Comparison of ENCODE assay signal across 8 mouse cellular contexts in the genomic region with DNA sequence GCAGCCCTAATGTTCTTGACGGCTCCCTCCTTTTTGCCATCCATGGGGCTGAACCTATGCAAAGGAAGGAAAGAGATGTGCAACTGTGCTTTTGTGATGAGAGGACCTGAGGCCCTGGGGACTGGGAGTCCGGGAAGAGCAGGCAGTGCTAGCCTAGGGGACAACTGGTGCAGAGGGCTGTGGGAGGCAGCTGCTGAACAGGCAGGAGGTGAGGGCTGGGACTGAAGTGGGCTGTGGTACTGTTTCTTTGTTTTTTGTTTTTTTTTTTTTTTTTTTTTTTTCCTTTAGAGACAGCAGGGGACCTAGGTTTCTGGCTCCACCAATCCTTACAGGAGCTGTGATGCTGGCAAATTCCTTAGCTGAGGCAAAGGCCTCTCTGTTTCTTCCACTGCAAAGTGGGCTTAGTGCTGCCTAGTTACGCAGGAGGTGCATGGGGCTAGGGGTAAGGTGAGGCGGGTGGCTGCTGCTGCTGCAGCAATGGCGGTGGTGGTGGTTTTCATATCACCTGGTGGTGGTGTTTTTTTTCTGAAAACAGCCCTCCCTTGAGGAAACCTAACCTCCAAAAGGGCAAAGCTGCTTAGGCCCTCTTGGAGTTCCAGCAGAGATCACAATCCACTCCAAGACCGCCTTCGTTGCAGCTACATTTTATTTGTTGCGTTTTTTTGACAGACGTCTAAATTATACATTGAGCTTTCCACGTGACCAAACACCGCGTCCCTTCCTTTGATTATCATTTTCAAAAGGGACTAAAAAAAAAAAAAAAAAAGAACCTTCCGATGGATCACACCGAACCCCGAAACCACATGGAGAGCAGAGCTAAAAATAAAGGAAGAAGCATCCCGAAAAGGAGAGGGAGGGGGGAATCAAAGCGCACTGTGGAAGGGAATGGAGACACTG. TPM values are rescaled to one million over a fixed set of nuclear protein-coding genes. Genes with fewer than 3 reads are reported as not detected.
A peak's percentile ranks its signal among the peaks of the same experiment; 100 is the strongest.
DNase-seq lines count a peak whose midpoint lies in the region; ATAC-seq and TF ChIP-seq lines count a peak whose summit lies in the region.

No protein-coding gene starts in this region.

- H3K4me2 ChIP-seq in embryonic facial prominence, embryonic 14.5 days (ENCODE audit: low read depth, low read length): peak overlapping the region; percentile 49
- H3K4me2 ChIP-seq in kidney, embryonic 14.5 days (replicated peaks; ENCODE audit: low read depth, low read length): peak overlapping the region; percentile 34

- 17% methylated on average over 17 of the region's 17 CpGs for WGBS in embryonic facial prominence, embryonic 14.5 days
- WGBS in kidney, embryonic 14.5 days: 21% methylated on average over 17 of the region's 17 CpGs

- H3K27me3 ChIP-seq in embryonic facial prominence, embryonic 14.5 days (replicated peaks; ENCODE audit: control insufficient read depth, insufficient read depth, low read length): no peaks in the 10 kb centered on the region
- no peaks in the 10 kb centered on the region for H3K27me3 ChIP-seq in kidney, embryonic 14.5 days (ENCODE audit: control insufficient read depth, insufficient read depth, low read length)

- H3K9ac ChIP-seq in embryonic facial prominence, embryonic 14.5 days (ENCODE audit: low read depth, low read length): peak overlapping the region; percentile 10
- peak overlapping the region; percentile 46; the same call in 1 of the 2 replicates for H3K9ac ChIP-seq in kidney, embryonic 14.5 days (ENCODE audit: low read depth, low read length)

- DNase-seq in left cerebral cortex, adult 2 months (ENCODE audit: extremely low spot score in 1 of 2, low spot score in 2 of 2): no peak
- DNase-seq in left cerebral cortex, postnatal 25 days (ENCODE audit: low spot score in 2 of 2): no peak
- no peak for DNase-seq in embryonic facial prominence, embryonic 14.5 days (ENCODE audit: low spot score)
- DNase-seq in naive thymus-derived CD4-positive, alpha-beta T cell, adult 2 months (ENCODE audit: low read depth): peak; percentile 35
- DNase-seq in adrenal gland, postnatal 4 days (ENCODE audit: low spot score in 2 of 2): no peak
- no peak for DNase-seq in urinary bladder, adult 2 months (ENCODE audit: low spot score)
- no peak for DNase-seq in right cerebral cortex, postnatal 25 days

- peaks cover 87% of the 10 kb centered on the region for H3K4me1 ChIP-seq in embryonic facial prominence, embryonic 14.5 days (ENCODE audit: control insufficient read depth, insufficient read depth, low read length)
- H3K4me1 ChIP-seq in kidney, embryonic 14.5 days (ENCODE audit: control insufficient read depth, insufficient read depth, low read length): peaks cover 80% of the 10 kb centered on the region

- H3K27ac ChIP-seq in left cerebral cortex, adult 2 months: peak overlapping the region; percentile 88
- peak overlapping the region; percentile 64 for H3K27ac ChIP-seq in embryonic facial prominence, embryonic 14.5 days (replicated peaks; ENCODE audit: low read depth, low read length)
- peak overlapping the region; percentile 91; the same call in 1 of the 2 replicates for H3K27ac ChIP-seq in kidney, embryonic 14.5 days (ENCODE audit: low read depth, low read length)

- no peak for TF ChIP-seq CTCF in left cerebral cortex, adult 2 months (IDR thresholded peaks at IDR 0.05)

- H3K36me3 ChIP-seq in embryonic facial prominence, embryonic 14.5 days (ENCODE audit: control insufficient read depth, insufficient read depth, low read length): no peaks in the 10 kb centered on the region
- H3K36me3 ChIP-seq in kidney, embryonic 14.5 days (ENCODE audit: control insufficient read depth, insufficient read depth, low read length): no peaks in the 10 kb centered on the region

- no peaks in the 10 kb centered on the region for H3K9me3 ChIP-seq in embryonic facial prominence, embryonic 14.5 days (ENCODE audit: control insufficient read depth, low read length)
- no peaks in the 10 kb centered on the region for H3K9me3 ChIP-seq in kidney, embryonic 14.5 days (ENCODE audit: control insufficient read depth, low read length)

- ATAC-seq in embryonic facial prominence, embryonic 14.5 days (ENCODE audit: low read depth): no peak
- ATAC-seq in kidney, embryonic 14.5 days (ENCODE audit: low FRiP score, low TSS enrichment): no peak

- intact Hi-C loops in left cerebral cortex, adult 2 months (cut with DNase I): loop anchor here (5.0 kb wide), 1 partner anchor 131 kb away; a partner anchor contains a TSS
- intact Hi-C loops in left cerebral cortex, postnatal 25 days (cut with DNase I): no loop called here

- H3K4me3 ChIP-seq in left cerebral cortex, adult 2 months: peak overlapping the region; percentile 42
- peak overlapping the region; percentile 21 for H3K4me3 ChIP-seq in embryonic facial prominence, embryonic 14.5 days (ENCODE audit: low read depth, low read length)
- H3K4me3 ChIP-seq in kidney, embryonic 14.5 days (ENCODE audit: low read length): peak overlapping the region; percentile 24; the same call in 1 of the 2 replicates

RNA-seq across cellular contexts. Expression of a gene that starts 26.4 kb away (rescaled TPM):
- total RNA-seq in left cerebral cortex, adult 2 months (2021): 100 to 1,000 TPM; 114 to 121 TPM
- 100 to 1,000 TPM; 114 to 116 TPM for total RNA-seq in left cerebral cortex, postnatal 25 days (2021)
- polyA plus RNA-seq in embryonic facial prominence, embryonic 14.5 days (2014; fragmentation: Nextera tagmentation; extraction: Ambion mirVana): 21.5 and 27.1 TPM in 2 replicates
- polyA plus RNA-seq in kidney, embryonic 14.5 days (2014; fragmentation: Nextera tagmentation; extraction: Ambion mirVana): 28.3 and 35.6 TPM in 2 replicates
- 10 to 100 TPM; 60.5 to 70.3 TPM for total RNA-seq in adrenal gland, postnatal 4 days (2021)
- polyA plus RNA-seq in urinary bladder, adult 2 months (2012; rRNA removed): 17.2 and 25.2 TPM in 2 replicates

RNA-seq across cellular contexts. Expression of a gene that starts 45.1 kb away (rescaled TPM):
- total RNA-seq in left cerebral cortex, adult 2 months (2021): 100 to 1,000 TPM; 120 to 129 TPM
- 100 to 1,000 TPM; 113 to 120 TPM for total RNA-seq in left cerebral cortex, postnatal 25 days (2021)
- 83.7 and 94.0 TPM in 2 replicates for polyA plus RNA-seq in embryonic facial prominence, embryonic 14.5 days (2014; fragmentation: Nextera tagmentation; extraction: Ambion mirVana)
- polyA plus RNA-seq in kidney, embryonic 14.5 days (2014; fragmentation: Nextera tagmentation; extraction: Ambion mirVana): 98.3 and 182 TPM in 2 replicates
- 10 to 100 TPM; 47.2 to 54.9 TPM for total RNA-seq in adrenal gland, postnatal 4 days (2021)
- polyA plus RNA-seq in urinary bladder, adult 2 months (2012; rRNA removed): 93.7 and 103 TPM in 2 replicates

RNA-seq across cellular contexts. Expression of a gene that starts 45.3 kb away (rescaled TPM):
- total RNA-seq in left cerebral cortex, adult 2 months (2021): 1 to 10 TPM; 4.6 to 7.4 TPM
- 1 to 10 TPM; 3.7 to 4.8 TPM for total RNA-seq in left cerebral cortex, postnatal 25 days (2021)
- 16.7 and 19.7 TPM in 2 replicates for polyA plus RNA-seq in embryonic facial prominence, embryonic 14.5 days (2014; fragmentation: Nextera tagmentation; extraction: Ambion mirVana)
- 18.1 and 25.1 TPM in 2 replicates for polyA plus RNA-seq in kidney, embryonic 14.5 days (2014; fragmentation: Nextera tagmentation; extraction: Ambion mirVana)
- total RNA-seq in adrenal gland, postnatal 4 days (2021): 10 to 100 TPM; 13.1 to 18.4 TPM
- polyA plus RNA-seq in urinary bladder, adult 2 months (2012; rRNA removed): 5.8 and 7.5 TPM in 2 replicates
